Mouse (Mus musculus) liver, adult 2 months (tissue): ENCODE measurements around the gene Mctp2. TPM values are rescaled to one million over a fixed set of nuclear protein-coding genes. Genes with fewer than 3 reads are reported as not detected.

ENCODE experiments used
- DNase-seq: peaks from one replicate; pipeline ENCODE4 v3.0.0-alpha.2; 2011; ENCODE audit warnings: low read depth, low spot score; ENCODE audit errors: extremely low read depth
- H3K27ac ChIP-seq: fragments of 200-500 bp; replicated peaks from 2 replicates; pipeline ENCODE4 v1.5.1; 2012; ENCODE audit warnings: low read depth, mild to moderate bottlenecking, control low read depth, inconsistent platforms, low read length; ENCODE audit not compliant: insufficient read depth
- H3K27me3 ChIP-seq: fragments of 200-500 bp; 2 replicates; pipeline ENCODE4 v1.6.1; 2012; ENCODE audit warnings: mild to moderate bottlenecking, moderate library complexity, low read length, inconsistent platforms; ENCODE audit not compliant: control insufficient read depth, insufficient read depth
- H3K36me3 ChIP-seq: fragments of 200-500 bp; 2 replicates; pipeline ENCODE4 v1.6.1; 2012; ENCODE audit warnings: low read length, inconsistent platforms; ENCODE audit not compliant: control insufficient read depth, insufficient read depth
- H3K4me1 ChIP-seq: fragments of 200-500 bp; 2 replicates; pipeline ENCODE4 v1.6.1; 2011; ENCODE audit warnings: low read length; ENCODE audit not compliant: control insufficient read depth, insufficient read depth
- H3K4me3 ChIP-seq: fragments of 200-500 bp; 2 replicates; pipeline ENCODE4 v1.5.1; 2011; ENCODE audit warnings: low read depth, mild to moderate bottlenecking, control low read depth, low read length, moderate library complexity; ENCODE audit not compliant: insufficient read depth
- H3K79me2 ChIP-seq: fragments of 200-500 bp; 2 replicates; pipeline ENCODE4 v1.6.1; 2012; ENCODE audit warnings: inconsistent platforms, mild to moderate bottlenecking, low read length, moderate library complexity; ENCODE audit not compliant: control insufficient read depth, insufficient read depth
- H3K9ac ChIP-seq: fragments of 200-500 bp; 2 replicates; pipeline ENCODE4 v1.6.1; 2012; ENCODE audit warnings: low read depth, mild to moderate bottlenecking, control low read depth, inconsistent platforms, low read length
- CTCF ChIP-seq: fragments of 200-500 bp; IDR thresholded peaks from 2 replicates; pipeline ENCODE4 v1.5.1; 2011; ENCODE audit warnings: low read depth, low read length, control low read depth
- POLR2A ChIP-seq: fragments of 200-500 bp; IDR thresholded peaks from 2 replicates; pipeline ENCODE4 v1.6.1; 2011; ENCODE audit warnings: low read length, control low read depth; ENCODE audit not compliant: insufficient read depth; ENCODE audit errors: extremely low read depth
- WGBS: fragments of 180-500 bp; shearing (Covaris S2); methylation state at CpG from one replicate; pipeline ENCODE4 v1.1.7; 2018; 5-methylcytosine and 5-hydroxymethylcytosine counted together
- polyA plus RNA-seq: library from polyadenylated mRNA; depleted of rRNA; stranded (reverse); fragments of >200 nt; gene quantifications from 2 replicates; pipeline ENCODE4 v1.2.3, GENCODE M21; 2012
- total RNA-seq: library from RNA; depleted of rRNA; stranded (reverse); fragments of >200 nt; gene quantifications from 2 replicates; pipeline ENCODE4 v1.2.3, GENCODE M21; 2014

The Mctp2 gene
- total and polyA plus RNA-seq, 2 experiments: 5.4 to 11.8 TPM

GRCm38 (mm10) chr7:72293784-72294538, 12.4 kb downstream of the Mctp2 start:
- Histone ChIP-seq H3K27ac (no peak overlapping the region), H3K4me3 (no peak overlapping the region), H3K79me2 (peaks cover 19% of the 10 kb centered on the region; the same call in 1 of the 2 replicates), H3K4me1 (peaks cover 17% of the 10 kb centered on the region), H3K27me3 (no peaks in the 10 kb centered on the region), H3K9ac (no peak overlapping the region), H3K36me3 (no peaks in the 10 kb centered on the region)
- TF ChIP-seq CTCF (no peak), POLR2A (no peak)
- 93% methylated on average over 4 of the region's 4 CpGs for WGBS
- DNase-seq: no peak

DNA sequence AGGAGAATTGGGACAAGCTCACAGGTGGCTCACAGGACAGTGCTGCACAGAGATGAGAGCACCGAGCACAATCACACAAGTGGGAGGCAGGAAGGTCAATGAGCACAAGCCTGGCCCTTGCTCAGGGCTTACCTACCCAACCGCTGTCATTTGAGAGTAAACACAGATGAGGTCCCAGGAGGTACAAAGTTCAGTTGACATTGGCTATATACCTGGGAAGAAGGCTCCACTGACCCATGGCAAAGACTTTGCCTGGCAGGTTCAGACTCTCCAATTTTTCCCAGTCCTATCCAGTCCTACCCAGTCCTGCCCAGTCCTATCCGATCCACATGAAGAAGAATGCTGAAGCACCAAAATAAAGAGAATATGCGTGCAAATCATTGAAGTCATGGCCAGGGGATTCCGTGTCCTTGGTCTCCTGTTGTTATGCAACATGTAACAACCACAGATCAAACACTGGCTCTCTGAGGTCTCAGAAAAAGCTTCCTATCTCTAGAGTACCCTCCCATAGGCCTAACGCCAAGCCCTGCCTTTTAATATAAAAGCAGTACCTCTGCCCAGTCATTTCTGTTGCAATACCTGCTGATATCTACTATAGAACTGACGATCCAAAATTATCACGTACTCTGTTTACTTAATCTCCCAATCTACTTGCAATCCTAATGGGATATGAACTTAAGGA, 14.0 kb downstream of the Mctp2 start:
- Histone ChIP-seq H3K9ac (no peak overlapping the region), H3K79me2 (peaks cover 21% of the 10 kb centered on the region; the same call in 1 of the 2 replicates), H3K4me3 (0 out of 2 replicates have a peak overlapping the region, but pooled peaks have one; percentile 12), H3K27ac (peak overlapping the region; percentile 89), H3K4me1 (peaks cover 20% of the 10 kb centered on the region; the same call in 1 of the 2 replicates), H3K27me3 (no peaks in the 10 kb centered on the region), H3K36me3 (no peaks in the 10 kb centered on the region)
- no peak for TF ChIP-seq POLR2A
- TF ChIP-seq CTCF: no peak
- peak; percentile 100 for DNase-seq
- 21% methylated on average over 8 of the region's 8 CpGs for WGBS

GRCm38 (mm10) chr7:72280721-72281120, 25.7 kb downstream of the Mctp2 start:
- Histone ChIP-seq H3K4me1 (no peaks in the 10 kb centered on the region), H3K9ac (no peak overlapping the region), H3K27me3 (no peaks in the 10 kb centered on the region), H3K27ac (no peak overlapping the region), H3K79me2 (peaks cover 12% of the 10 kb centered on the region; the same call in 1 of the 2 replicates), H3K36me3 (peaks cover 2% of the 10 kb centered on the region; the same call in 1 of the 2 replicates), H3K4me3 (no peak overlapping the region)
- TF ChIP-seq POLR2A (no peak), CTCF (no peak)
- no peak for DNase-seq
- WGBS: 83% methylated on average over 3 of the region's 3 CpGs

DNA sequence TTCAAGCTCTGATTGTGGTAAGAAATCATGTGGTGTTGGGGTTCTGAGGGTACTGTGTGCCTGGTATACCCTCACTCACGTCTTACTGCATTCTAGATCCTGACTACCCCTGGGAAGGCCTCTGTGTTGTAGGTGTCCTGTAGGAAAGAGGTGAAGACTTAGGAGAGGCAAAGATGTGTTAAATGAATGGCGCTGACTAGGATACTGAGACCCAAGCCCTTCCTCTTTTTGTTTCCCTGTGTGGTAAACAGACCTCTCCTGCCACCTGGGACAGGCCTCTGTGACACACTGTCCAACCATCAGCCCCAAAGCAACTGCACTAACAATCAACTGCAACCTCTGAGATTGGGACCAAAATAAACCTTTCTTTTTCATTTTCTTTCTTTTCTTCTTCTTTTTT, 28.0 kb downstream of the Mctp2 start:
- TF ChIP-seq CTCF: no peak
- no peak for TF ChIP-seq POLR2A
- no peak overlapping the region for H3K9ac ChIP-seq
- no peaks in the 10 kb centered on the region for H3K4me1 ChIP-seq
- peaks cover 6% of the 10 kb centered on the region; the same call in 1 of the 2 replicates for H3K79me2 ChIP-seq
- no peaks in the 10 kb centered on the region for H3K27me3 ChIP-seq
- 89% methylated on average over 2 of the region's 2 CpGs for WGBS
- no peaks in the 10 kb centered on the region for H3K36me3 ChIP-seq
- no peak overlapping the region for H3K4me3 ChIP-seq
- H3K27ac ChIP-seq: no peak overlapping the region
- DNase-seq: no peak

- WGBS: 86% methylated on average over 5 of the region's 5 CpGs
Observed at GRCm38 (mm10) chr7:72275513-72275912, 30.9 kb downstream of the Mctp2 start.

More at GRCm38 (mm10) chr7:72275513-72275912, 30.9 kb downstream of the Mctp2 start:
- DNase-seq: no peak
- TF ChIP-seq CTCF (no peak), POLR2A (no peak)
- Histone ChIP-seq H3K9ac (no peak overlapping the region), H3K4me3 (no peak overlapping the region), H3K79me2 (peaks cover 6% of the 10 kb centered on the region; the same call in 1 of the 2 replicates), H3K36me3 (no peaks in the 10 kb centered on the region), H3K27ac (no peak overlapping the region), H3K4me1 (peaks cover 3% of the 10 kb centered on the region; the same call in 1 of the 2 replicates), H3K27me3 (no peaks in the 10 kb centered on the region)
